Mouse (Mus musculus): ENCODE results near the gene Calml3. TPM values are rescaled to one million over a fixed set of nuclear protein-coding genes. Genes with fewer than 3 reads are reported as not detected.
A peak's percentile ranks its signal among the peaks of the same experiment; 100 is the strongest.

Gene Calml3
- polyA plus RNA-seq, 1 experiment from 2014 or later: not detected

- no peak for TF ChIP-seq CTCF (IDR thresholded peaks at IDR 0.05; ENCODE audit: low read depth)
- Histone ChIP-seq H3K4me1 (replicated peaks; ENCODE audit: control insufficient read depth, insufficient read depth, low read length) (no peaks in the 10 kb centered on the region), H3K4me3 (ENCODE audit: low read depth, low read length) (no peak overlapping the region), H3K9me3 (ENCODE audit: control insufficient read depth) (no peaks in the 10 kb centered on the region), H3K27ac (ENCODE audit: low read depth, low read length) (no peak overlapping the region), H3K36me3 (ENCODE audit: control insufficient read depth, insufficient read depth) (no peaks in the 10 kb centered on the region), H3K27me3 (replicated peaks; ENCODE audit: control insufficient read depth, insufficient read depth, low read length) (no peaks in the 10 kb centered on the region), H3K9ac (ENCODE audit: low read depth, low read length) (no peak overlapping the region), H3K4me2 (replicated peaks; ENCODE audit: low read depth) (no peak overlapping the region)
- ATAC-seq: no peak
- 98% methylated on average over 2 of the region's 2 CpGs for WGBS
Measured at GRCm38 (mm10) chr13:3758347-3758746, 45.8 kb downstream of the Calml3 start.

DNA sequence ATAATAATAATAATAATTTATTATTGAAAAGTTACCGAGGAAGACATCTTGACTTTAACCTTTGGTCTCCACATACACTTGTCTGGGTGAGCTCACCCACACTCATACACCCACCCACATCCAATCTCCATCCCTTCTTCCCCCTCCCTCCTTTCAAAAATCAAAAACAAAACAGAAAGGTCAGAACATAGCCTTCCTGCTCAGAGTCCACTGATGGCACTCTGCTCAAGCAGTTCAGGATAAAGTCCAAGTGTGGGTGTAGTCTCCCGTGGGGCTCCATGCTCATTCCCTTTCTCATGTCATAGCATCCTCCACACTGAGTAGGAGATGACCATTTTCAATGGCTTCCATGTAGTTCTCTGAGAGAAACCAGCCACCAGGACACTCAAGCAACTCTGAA lies 50.8 kb downstream of the Calml3 start:
- no peak overlapping the region for H3K27ac ChIP-seq (ENCODE audit: low read depth, low read length)
- 54% methylated on average over 2 of the region's 2 CpGs for WGBS
- peak; percentile 81 for ATAC-seq

More for the DNA sequence above, 50.8 kb downstream of the Calml3 start:
- no peaks in the 10 kb centered on the region for H3K27me3 ChIP-seq (replicated peaks; ENCODE audit: control insufficient read depth, insufficient read depth, low read length)
- H3K4me1 ChIP-seq (replicated peaks; ENCODE audit: control insufficient read depth, insufficient read depth, low read length): peaks cover 4% of the 10 kb centered on the region; the same call in 1 of the 2 replicates
- no peak overlapping the region for H3K4me2 ChIP-seq (replicated peaks; ENCODE audit: low read depth)
- H3K4me3 ChIP-seq (ENCODE audit: low read depth, low read length): no peak overlapping the region
- no peaks in the 10 kb centered on the region for H3K9me3 ChIP-seq (ENCODE audit: control insufficient read depth)
- H3K36me3 ChIP-seq (ENCODE audit: control insufficient read depth, insufficient read depth): no peaks in the 10 kb centered on the region
- H3K9ac ChIP-seq (ENCODE audit: low read depth, low read length): no peak overlapping the region
- TF ChIP-seq CTCF (IDR thresholded peaks at IDR 0.05; ENCODE audit: low read depth): no peak

Other genes with a start within 250 kb of the Calml3 start
- gene Fam208b, start 193.2 kb downstream of the Calml3 start, polyA plus RNA-seq (2015; fragmentation: Nextera tagmentation; extraction: Ambion mirVana): 4.8 and 5.0 TPM in 2 replicates
- 3.4 and 4.2 TPM in 2 replicates for gene Asb13, start 170.3 kb downstream of the Calml3 start, polyA plus RNA-seq (2015; fragmentation: Nextera tagmentation; extraction: Ambion mirVana)
- gene Calm4, start 33.4 kb upstream of the Calml3 start, polyA plus RNA-seq (2015; fragmentation: Nextera tagmentation; extraction: Ambion mirVana): not detected in 2 replicates
- not detected in 2 replicates for gene Calm5, start 49.9 kb upstream of the Calml3 start, polyA plus RNA-seq (2015; fragmentation: Nextera tagmentation; extraction: Ambion mirVana)
- gene Net1, start 113.9 kb upstream of the Calml3 start, polyA plus RNA-seq (2015; fragmentation: Nextera tagmentation; extraction: Ambion mirVana): 106 and 109 TPM in 2 replicates
- 44.1 and 58.4 TPM in 2 replicates for gene Tubal3, start 114.0 kb upstream of the Calml3 start, polyA plus RNA-seq (2015; fragmentation: Nextera tagmentation; extraction: Ambion mirVana)
- gene Ucn3, start 141.0 kb upstream of the Calml3 start, polyA plus RNA-seq (2015; fragmentation: Nextera tagmentation; extraction: Ambion mirVana): 0.43 and 0.51 TPM in 2 replicates
- 8.5 and 11.0 TPM in 2 replicates for gene Akr1c14, start 244.7 kb upstream of the Calml3 start, polyA plus RNA-seq (2015; fragmentation: Nextera tagmentation; extraction: Ambion mirVana)

All from intestine, postnatal 0 days (tissue).